Mouse (Mus musculus) midbrain, postnatal 0 days (tissue): ENCODE results near the gene Gss. TPM values are rescaled to one million over a fixed set of nuclear protein-coding genes. Genes with fewer than 3 reads are reported as not detected.

Experiments
- ATAC-seq: fragments of 200-750 bp; cut with Nextera tagmentation; 2 replicates; pipeline ENCODE4 v1.8.0; 2017; ENCODE audit warnings: moderate number of reproducible peaks, mild to moderate bottlenecking, moderate TSS enrichment, moderate library complexity; ENCODE audit not compliant: low FRiP score
- DNase-seq: peaks from one replicate; pipeline ENCODE4 v3.0.0-alpha.2; 2015; ENCODE audit warnings: low spot score
- H3K27ac ChIP-seq: fragments of 300-500 bp; sonication (generic); 2 replicates; pipeline ENCODE4 v1.5.1; 2014; ENCODE audit warnings: low read depth, mild to moderate bottlenecking, low read length, mixed read lengths
- H3K27me3 ChIP-seq: fragments of 300-500 bp; sonication (generic); 2 replicates; pipeline ENCODE4 v1.6.1; 2014; ENCODE audit warnings: low read length, control low read depth, mixed read lengths; ENCODE audit not compliant: insufficient read depth
- H3K36me3 ChIP-seq: fragments of 300-500 bp; sonication (generic); 2 replicates; pipeline ENCODE4 v1.6.1; 2014; ENCODE audit warnings: low read length, control low read depth, mixed read lengths; ENCODE audit not compliant: insufficient read depth
- H3K4me1 ChIP-seq: fragments of 300-500 bp; sonication (generic); 2 replicates; pipeline ENCODE4 v1.6.1; 2014; ENCODE audit warnings: mild to moderate bottlenecking, control low read depth, antibody characterized with exemption, low read length, mixed read lengths; ENCODE audit not compliant: insufficient read depth
- H3K4me2 ChIP-seq: fragments of 300-500 bp; sonication (generic); 2 replicates; pipeline ENCODE4 v1.6.1; 2014; ENCODE audit warnings: low read depth, mild to moderate bottlenecking, low read length, mixed read lengths; ENCODE audit not compliant: poor library complexity, severe bottlenecking
- H3K4me3 ChIP-seq: fragments of 300-500 bp; sonication (generic); 2 replicates; pipeline ENCODE4 v1.5.1; 2014; ENCODE audit warnings: low read depth, mild to moderate bottlenecking, low read length, moderate library complexity
- H3K9ac ChIP-seq: fragments of 300-500 bp; sonication (generic); replicated peaks from 2 replicates; pipeline ENCODE4 v1.6.1; 2014; ENCODE audit warnings: mild to moderate bottlenecking, low read length, moderate library complexity, mixed read lengths; ENCODE audit not compliant: poor library complexity, severe bottlenecking
- H3K9me3 ChIP-seq: fragments of 300-500 bp; sonication (generic); 2 replicates; pipeline ENCODE4 v1.6.1; 2016; ENCODE audit warnings: low read length, control low read depth
- CTCF ChIP-seq: IDR thresholded peaks from 2 replicates; pipeline ENCODE4 v1.5.1; 2016; ENCODE audit warnings: antibody characterized with exemption, mild to moderate bottlenecking
- WGBS: fragments of 180-500 bp; shearing (Covaris S2); extraction: QIAGEN DNeasy Blood & Tissue Kit; methylation state at CpG from one replicate; pipeline ENCODE4 v1.1.7; 2014; 5-methylcytosine and 5-hydroxymethylcytosine counted together
- polyA plus RNA-seq: library from polyadenylated mRNA; unstranded; fragments of >200 nt; fragmentation: Nextera tagmentation; extraction: Ambion mirVana; gene quantifications from 2 replicates; pipeline ENCODE4 v1.2.1, GENCODE M21; 2015
- total RNA-seq: library from RNA; depleted of rRNA; stranded (reverse); fragments of >200 nt; gene quantifications from 2 replicates; pipeline ENCODE4 v1.2.3, GENCODE M21; 2014

Gss gene
- total and polyA plus RNA-seq, 2 experiments from 2014 or later: 11.6 to 12.9 TPM

- ATAC-seq (no peak), DNase-seq (peak; percentile 6)
- Histone ChIP-seq H3K9me3 (no peaks in the 10 kb centered on the region), H3K4me2 (no peak overlapping the region), H3K27me3 (peaks cover 12% of the 10 kb centered on the region; the same call in 1 of the 2 replicates), H3K36me3 (peaks cover 39% of the 10 kb centered on the region), H3K4me3 (no peak overlapping the region), H3K27ac (no peak overlapping the region), H3K9ac (no peak overlapping the region), H3K4me1 (no peaks in the 10 kb centered on the region; the same call in 1 of the 2 replicates)
- no peak for TF ChIP-seq CTCF
- 35% methylated on average over 43 of the region's 43 CpGs for WGBS
These were observed 38.2 kb upstream of the Gss start for GRCm38 (mm10) chr2:155630590-155631416.

GRCm38 (mm10) chr2:155630153-155630552 is 37.5 kb upstream of the Gss start:
- TF ChIP-seq CTCF: peak; percentile 7; the same call in 1 of the 2 replicates
- DNase-seq: no peak
- peaks cover 14% of the 10 kb centered on the region; the same call in 1 of the 2 replicates for H3K27me3 ChIP-seq
- no peak overlapping the region for H3K9ac ChIP-seq
- H3K4me2 ChIP-seq: no peak overlapping the region
- H3K4me3 ChIP-seq: no peak overlapping the region
- WGBS: 55% methylated on average over 20 of the region's 20 CpGs
- no peak overlapping the region for H3K27ac ChIP-seq
- H3K36me3 ChIP-seq: peaks cover 32% of the 10 kb centered on the region
- ATAC-seq: no peak
- no peaks in the 10 kb centered on the region; the same call in 1 of the 2 replicates for H3K4me1 ChIP-seq
- H3K9me3 ChIP-seq: no peaks in the 10 kb centered on the region

GRCm38 (mm10) chr2:155629231-155629661 is 36.6 kb upstream of the Gss start:
- Histone ChIP-seq H3K27me3 (peaks cover 14% of the 10 kb centered on the region; the same call in 1 of the 2 replicates), H3K9me3 (no peaks in the 10 kb centered on the region), H3K4me1 (no peaks in the 10 kb centered on the region; the same call in 1 of the 2 replicates), H3K4me3 (peak overlapping the region; percentile 34), H3K36me3 (peaks cover 23% of the 10 kb centered on the region), H3K4me2 (peak overlapping the region; percentile 63), H3K9ac (peak overlapping the region; percentile 61), H3K27ac (peak overlapping the region; percentile 44)
- no peak for TF ChIP-seq CTCF
- ATAC-seq (peak; percentile 56), DNase-seq (peak; percentile 68)
- 2% methylated on average over 33 of the region's 35 CpGs for WGBS

GRCm38 (mm10) chr2:155628519-155628918 is 35.9 kb upstream of the Gss start:
- ATAC-seq: no peak

GRCm38 (mm10) chr2:155628112-155628511 is 35.5 kb upstream of the Gss start:
- Histone ChIP-seq H3K27ac (no peak overlapping the region), H3K4me1 (no peaks in the 10 kb centered on the region; the same call in 1 of the 2 replicates), H3K9me3 (no peaks in the 10 kb centered on the region), H3K4me2 (no peak overlapping the region), H3K36me3 (peaks cover 12% of the 10 kb centered on the region), H3K9ac (no peak overlapping the region), H3K27me3 (0 out of 2 replicates have a peak, but pooled peaks cover 14% of the 10 kb centered on the region), H3K4me3 (no peak overlapping the region)
- no peak for TF ChIP-seq CTCF
- DNase-seq (no peak), ATAC-seq (no peak)
- 91% methylated on average over 9 of the region's 9 CpGs for WGBS

More at GRCm38 (mm10) chr2:155628519-155628918, 35.9 kb upstream of the Gss start:
- no peak for TF ChIP-seq CTCF
- no peak for DNase-seq
- peaks cover 16% of the 10 kb centered on the region for H3K36me3 ChIP-seq
- H3K4me3 ChIP-seq: no peak overlapping the region
- H3K4me1 ChIP-seq: no peaks in the 10 kb centered on the region; the same call in 1 of the 2 replicates
- peak overlapping the region; percentile 63; the same call in 1 of the 2 replicates for H3K4me2 ChIP-seq
- H3K27me3 ChIP-seq: 0 out of 2 replicates have a peak, but pooled peaks cover 14% of the 10 kb centered on the region
- peak overlapping the region; percentile 61 for H3K9ac ChIP-seq
- 78% methylated on average over 13 of the region's 13 CpGs for WGBS
- H3K27ac ChIP-seq: no peak overlapping the region
- no peaks in the 10 kb centered on the region for H3K9me3 ChIP-seq
